Mouse (Mus musculus): ENCODE measurements around the gene Sox5.

The Sox5 gene

DNA sequence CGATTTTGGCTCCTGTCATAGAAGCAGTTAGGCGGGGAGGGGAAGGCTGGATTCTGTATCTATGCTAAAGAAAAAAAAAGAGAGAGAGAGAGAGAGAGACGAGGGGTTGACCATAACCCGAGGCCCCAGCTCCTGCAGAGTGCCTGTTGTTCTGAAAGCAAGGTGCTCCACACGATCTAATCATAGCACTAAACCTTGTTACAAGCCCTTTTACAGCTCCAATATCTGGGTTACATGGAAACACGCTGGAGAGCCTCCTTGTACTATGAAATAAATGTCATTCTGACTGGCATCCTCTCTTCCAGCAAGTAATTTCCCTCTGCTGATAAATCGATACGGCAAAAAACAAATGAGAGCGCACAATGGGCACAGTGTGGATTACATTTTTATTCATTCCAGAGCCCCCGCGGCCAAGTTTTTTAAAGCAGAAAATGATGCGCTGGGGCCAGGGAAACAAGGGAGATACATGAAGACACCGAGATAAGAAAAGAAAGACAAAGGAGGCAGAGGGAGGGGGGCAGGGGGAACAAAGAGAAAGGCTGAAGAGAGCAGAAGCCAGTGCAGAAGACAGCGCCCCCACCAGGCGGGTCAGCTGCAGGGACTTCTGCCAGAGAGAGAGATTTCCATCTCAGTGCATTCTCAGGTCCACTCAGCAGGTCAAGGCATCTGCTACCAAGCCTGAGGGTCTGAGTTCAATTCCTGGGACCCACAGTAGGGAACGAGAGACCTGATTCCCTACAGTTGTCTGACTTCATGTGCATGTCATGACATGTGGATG, 304.3 kb downstream of the Sox5 start:
- DNase-seq: peak in 1 of 2 experiments; percentile 29

DNA sequence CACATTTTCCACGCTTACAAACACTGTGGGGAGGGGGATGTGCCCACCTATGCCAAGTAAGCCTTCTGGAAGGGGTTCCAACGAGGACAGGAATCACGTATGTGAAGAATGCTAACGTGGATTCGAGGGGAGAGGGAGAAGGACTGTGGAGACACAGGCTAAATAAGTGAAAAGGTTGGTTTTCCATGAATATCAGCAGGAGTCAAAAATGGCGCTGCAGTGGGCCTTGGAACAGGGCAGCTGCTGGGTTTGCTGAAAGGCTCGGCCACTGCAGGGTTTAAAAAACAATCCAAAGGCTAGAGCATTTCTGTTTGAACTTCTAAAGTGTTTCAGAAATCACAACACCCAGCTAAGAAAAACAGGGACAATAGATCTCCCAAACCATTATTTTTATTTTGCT, 308.3 kb downstream of the Sox5 start:
- DNase-seq: no peak

DNA sequence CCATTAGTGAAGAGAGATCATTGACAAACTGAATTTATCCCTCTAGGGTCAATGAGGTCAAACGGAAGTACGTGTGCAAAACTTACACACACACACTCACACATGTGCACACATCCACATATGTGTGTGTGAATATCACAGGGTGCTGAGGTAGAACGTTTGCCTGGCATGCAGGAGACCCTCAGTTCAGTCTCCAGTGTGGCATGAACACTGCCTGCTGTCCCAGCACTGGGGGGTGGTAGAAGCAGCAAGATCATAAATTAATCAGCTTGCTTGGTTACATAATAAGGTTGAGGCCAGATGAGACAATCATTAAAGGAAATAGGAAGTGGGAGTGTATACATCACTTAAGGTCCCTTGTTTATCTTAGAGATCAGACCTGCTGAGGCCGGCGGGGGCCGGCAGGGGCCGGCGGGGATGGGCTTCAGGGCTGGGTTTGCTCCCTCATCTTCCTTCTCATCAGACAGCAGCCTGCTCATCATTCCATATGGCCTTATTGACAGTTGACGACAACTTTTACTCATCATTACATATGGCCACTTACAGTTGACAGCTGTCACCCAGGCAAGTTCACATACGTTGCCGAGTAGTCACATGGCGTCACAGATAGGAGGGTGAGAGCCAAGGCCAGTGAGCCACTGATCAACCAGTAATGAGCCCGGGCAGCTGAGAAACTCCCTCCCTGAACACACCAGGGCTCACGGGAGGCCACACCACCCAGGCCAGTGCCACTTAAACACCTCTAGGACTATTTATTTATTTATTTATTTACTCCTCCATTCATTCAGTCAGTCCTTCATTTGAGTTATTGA, 309.5 kb downstream of the Sox5 start:
- no peak for DNase-seq

DNA sequence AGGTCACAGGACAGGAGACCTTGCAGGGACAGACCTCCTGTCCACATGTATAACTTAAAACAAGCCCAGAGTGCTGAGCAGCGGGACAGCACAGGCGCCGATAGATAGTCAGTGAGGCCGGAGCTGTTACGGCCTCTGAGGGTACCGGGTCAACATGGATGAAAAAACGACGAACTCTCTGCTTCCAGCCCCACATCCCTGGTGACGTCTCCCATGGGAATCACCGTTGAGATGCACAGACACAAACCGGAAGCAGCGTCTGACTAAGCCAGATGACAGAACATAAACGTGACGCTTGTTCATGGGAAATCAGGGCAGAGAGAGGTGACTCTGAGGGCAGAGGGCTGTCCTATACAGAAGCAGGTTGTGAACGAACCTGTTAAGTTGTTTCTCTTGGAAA, 315.1 kb downstream of the Sox5 start:
- DNase-seq: no peak

DNA sequence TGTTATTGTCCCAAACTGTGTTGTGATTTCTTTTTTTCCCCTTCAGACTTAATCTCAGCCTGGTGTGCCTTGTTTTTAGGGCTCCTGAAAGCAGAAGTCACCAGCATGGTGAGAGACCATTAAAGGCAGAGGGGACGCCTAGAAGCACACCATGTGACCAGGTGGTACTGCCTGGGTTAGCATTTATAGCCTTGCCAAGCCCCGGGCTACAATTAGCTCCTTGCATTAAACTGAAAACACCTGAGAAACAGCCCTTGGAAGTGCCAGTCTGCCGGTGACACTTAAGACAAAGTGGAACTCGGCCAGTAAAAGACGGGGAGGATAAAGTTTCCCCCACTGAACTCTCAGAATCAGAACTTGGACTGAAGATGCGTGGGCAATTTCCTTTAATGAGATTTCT, 318.1 kb downstream of the Sox5 start:
- no peak for DNase-seq

DNA sequence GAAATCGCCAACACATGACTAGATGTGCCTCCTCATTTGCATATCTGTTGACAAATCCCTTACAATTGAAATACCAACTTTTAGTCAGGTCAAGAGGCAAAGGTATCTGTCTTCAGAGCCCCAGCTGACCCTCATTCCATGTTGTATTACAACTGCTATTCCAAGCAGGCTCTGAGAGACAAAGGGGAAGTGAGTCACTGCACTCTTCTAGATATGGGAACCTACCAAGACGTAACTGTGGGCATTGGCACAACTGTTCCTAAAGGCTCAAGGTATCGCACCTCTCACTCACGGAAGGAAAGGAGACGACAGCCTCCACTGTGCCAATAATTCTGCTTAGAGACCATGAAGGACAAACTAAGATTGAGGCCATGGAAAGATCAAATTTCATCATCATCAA, 318.5 kb downstream of the Sox5 start:
- DNase-seq: no peak

DNA sequence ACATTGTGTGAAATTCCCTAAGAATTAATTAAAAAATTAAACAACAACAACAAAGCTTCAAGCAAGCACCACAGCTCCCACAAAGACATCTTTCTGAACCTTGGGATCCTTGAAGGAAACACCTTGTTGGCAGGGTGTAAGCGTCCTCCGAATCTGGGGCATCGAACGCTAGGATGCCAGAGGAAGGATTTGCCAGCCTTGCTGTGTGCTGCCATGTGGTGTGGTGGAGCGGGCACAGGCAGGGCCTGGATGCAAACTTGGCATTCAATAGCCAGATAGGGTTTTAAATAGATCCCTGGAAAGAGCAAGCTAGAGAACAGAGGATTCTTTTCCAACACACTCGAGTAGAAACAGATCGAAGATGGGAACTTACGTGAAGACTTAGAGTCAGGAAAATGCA, 322.3 kb downstream of the Sox5 start:
- peak; percentile 78 to 83 for DNase-seq

DNA sequence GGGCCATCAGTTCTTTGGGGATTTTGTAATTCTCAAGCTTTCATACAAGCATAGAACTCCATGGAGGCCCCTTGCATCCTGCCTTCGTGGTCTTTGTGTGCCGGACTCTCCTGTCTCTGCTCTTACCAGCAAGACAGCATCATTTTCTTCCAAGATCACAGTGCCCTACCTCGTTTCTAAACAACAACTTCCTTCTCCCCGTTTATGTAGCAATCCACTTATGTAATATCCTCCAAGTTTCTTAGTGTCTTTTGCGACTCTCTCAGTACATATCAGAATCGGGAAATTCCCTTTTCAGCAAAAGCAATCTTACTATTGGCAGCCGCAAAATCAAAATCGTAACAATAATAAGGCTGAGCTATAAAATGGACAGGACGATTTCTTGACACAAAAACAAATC, 324.3 kb downstream of the Sox5 start:
- no peak for DNase-seq

DNA sequence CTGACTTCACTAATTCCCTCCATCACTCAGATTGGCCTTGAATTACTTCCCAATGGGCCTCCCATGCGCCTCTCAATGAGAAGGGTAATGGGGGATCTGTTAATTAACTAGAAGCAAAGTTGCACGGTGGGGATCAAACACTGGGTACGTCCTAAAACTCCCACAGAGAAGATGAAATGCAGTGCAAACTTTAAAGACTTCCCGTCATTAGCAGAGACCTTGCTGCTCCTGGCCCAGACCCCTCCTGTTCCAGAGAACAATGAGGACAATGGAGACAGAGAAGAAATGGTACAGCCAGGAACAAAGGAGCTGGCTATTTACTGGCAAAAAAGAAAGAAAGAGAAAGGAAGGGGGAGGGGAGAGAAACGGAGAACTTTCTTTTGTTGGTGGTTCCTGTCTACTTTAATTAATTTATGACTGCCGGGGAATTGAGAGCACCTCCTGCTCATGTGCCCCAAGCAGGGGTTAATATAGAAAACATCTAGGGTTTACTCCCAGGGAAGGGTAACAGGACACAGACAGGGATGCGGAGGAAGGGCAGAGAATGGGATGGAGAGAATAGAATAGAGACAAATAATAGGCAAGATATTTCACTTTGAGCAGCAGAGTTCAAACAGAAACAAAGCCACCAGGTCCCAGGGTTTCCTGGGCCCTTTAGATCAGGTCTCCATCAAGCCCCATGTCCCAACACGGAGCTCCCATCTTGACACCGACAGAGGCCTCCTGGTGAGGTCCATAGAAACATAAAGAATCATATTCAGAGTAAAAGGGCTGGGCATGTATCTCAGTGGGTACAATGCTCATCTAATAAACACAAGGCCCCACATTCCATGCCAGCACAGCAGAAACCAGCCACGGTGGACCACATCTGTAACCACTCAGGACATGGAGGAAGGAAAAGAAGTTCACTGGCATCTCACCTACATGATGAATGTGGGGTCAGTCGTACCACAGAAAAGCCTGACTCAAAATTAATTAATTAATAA, 327.2 kb downstream of the Sox5 start:
- DNase-seq: no peak

DNA sequence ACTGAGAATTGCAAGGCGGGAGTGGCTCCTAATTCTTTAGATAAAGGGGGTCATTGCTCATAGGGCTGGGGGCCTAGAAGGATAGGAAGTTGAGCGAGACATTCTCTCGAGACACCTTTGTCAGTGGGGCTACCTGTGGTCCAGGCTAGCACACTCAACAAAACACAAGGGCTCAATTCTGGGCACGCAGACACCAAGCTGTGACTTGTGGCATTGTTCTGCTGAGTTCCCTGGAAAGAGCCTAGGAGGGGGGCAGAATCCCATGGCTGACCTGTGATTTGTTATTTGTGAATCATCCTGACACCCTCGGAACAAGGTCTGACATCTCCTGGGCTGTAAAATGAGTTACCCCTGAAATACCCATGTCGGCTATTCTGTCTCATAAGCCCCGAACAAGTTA, 328.2 kb downstream of the Sox5 start:
- DNase-seq: no peak

DNA sequence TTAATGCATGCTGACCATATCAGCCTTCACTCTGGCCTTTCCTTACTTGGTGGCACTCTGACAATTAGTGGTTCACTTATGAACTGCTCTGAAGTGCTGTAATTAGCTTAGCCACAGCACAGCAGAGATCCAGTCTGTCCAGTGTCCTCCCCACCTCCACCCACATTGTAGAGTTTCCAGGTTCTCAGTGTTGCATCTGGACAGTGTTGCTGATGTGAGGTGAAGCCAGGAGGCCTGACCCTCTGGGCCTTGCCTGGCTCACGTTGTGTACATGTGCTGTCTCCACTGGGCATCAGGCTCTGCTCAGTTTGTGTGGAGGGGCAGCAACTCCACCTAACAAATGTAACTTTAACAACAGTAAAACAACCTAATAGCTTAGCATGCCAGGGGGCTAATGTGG, 328.6 kb downstream of the Sox5 start:
- no peak for DNase-seq

DNA sequence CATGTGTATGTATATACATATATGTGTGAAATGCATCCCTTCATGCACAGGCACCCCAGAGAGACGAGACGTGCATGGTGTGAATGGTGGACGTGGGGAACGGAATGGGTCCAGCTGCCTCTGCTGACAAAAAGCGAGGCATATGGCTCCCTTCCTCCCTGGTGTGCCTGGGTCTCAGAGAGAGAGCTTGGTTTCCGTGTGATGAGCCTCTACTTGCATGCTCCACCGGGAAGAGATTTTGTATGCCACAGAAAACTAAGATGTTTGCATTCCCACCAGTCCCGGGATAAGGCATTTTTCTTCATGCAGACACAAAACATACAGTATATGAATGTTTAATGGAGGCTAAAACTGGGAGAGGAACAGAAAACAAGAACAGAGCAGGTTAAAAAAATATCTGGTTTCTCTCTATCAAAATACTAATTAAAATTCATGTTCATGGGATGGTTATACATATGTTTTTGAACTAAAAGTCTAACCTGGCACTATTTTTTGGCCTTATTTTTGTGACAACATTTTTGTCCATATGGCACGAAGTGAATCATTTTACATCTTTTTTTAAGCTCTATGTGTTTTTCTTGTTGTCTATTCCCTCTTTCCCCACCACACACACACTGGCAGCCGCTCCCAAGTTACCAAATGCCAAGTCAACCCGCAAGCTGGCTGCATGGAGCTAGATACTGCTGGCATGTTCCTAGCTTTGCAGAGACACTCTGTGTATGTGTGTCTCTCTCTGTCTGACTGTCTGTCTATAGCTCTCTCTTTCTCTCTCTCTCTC, 329.4 kb downstream of the Sox5 start:
- peak; percentile 43 to 68 for DNase-seq

DNA sequence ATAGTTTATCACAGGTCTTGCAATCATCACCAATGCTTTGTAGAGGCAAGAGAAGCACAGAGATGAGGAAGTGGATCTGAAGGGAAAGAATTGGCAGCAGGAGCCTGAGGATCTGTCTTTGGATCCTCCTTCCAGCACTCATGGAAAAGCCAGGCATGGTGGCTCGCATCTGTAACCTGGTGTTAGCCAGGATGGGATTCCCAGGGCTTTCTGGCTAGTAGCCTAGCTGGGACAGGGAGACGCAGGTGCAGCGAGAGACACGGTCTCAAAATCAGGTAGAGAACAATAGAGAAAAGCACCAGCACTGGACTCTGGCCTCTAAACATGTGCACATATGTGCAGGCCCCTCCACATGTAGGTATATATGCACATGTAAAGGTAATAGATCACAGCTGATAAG, 330.1 kb downstream of the Sox5 start:
- DNase-seq: no peak

DNA sequence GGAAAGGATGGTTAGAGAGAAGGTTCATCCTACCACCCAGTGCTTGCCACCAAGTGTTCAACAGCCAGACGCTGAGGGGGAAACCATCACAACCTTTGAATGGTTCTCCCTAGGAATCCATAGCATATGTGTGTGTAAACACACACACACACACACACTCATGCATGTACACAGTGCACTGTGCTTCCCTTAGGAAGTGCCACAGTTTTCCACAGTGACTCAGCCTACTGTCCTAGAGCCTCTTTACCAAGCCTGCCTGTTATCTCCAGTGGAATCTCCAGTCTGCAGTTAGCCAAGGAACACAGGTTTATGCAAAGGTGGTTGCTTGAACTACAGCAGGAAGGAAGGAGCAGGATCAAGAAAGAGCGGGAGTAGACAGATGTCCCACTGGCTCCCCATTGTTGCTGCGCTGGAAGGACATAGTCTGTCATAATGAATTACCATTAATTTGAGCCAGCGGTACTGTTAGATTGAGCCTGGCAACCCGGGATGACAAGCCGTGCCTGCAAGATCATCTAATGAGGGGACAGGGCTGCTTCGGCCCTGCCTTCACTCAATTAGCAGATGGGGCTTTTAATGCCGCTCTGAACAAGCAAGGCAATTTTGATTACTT, 335.9 kb downstream of the Sox5 start:
- no peak for DNase-seq

DNA sequence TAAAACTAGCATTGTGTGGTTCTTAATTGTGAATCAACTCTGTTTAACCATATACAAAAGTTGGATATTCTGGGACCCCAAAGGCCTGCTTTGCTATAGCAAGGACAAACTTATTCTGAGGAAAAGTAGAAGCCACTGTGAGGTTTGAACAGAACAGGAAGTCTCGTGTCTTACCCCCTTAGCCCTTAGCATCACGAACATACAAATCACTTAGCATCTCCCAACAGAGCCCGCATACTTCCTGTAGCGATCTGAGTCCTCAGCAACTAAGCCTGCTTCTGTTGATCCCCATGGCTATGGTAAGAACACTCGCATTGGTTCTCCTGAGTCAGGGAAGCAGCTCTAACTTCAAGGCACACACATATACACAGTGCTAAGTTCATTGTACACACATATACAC, 337.4 kb downstream of the Sox5 start:
- no peak for DNase-seq

DNA sequence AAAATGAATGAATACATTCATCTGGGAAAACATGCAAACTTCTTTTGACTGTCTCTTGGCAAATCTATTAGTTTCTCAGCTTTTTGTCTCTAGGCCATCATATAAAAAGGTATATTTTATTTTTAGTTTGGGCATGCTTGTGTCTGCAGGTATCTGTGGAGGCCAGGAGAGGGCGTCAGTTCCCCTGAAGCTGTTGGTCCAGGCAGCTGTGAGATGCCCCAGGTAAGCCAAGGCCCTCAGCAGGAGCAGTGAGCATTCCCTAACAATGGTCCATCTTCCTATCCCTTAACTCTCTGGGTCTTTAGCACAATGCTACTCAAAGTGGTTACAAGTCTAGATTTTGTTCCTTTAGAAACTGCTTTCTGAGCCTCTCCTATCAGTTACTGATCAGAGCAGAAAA, 338.1 kb downstream of the Sox5 start:
- DNase-seq: no peak

DNA sequence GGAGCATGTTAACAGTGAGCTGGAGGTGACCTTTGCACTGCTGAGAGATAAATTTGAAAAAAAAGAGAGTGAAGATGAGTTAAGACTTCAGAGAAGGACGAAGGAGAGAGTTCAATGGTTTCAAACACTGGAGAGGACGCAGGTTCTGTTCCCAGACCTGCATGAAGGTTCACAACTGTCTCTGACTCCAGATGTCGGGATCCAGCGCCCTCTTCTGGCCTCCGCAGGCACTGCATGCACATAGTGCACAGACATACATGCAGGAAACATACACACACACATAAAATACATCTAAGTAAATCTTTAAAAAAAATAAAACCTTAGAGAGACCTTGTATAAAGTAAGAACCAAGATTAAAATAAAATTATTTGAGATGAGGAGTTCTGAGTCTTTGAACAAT, 352.5 kb downstream of the Sox5 start:
- no peak for DNase-seq

DNA sequence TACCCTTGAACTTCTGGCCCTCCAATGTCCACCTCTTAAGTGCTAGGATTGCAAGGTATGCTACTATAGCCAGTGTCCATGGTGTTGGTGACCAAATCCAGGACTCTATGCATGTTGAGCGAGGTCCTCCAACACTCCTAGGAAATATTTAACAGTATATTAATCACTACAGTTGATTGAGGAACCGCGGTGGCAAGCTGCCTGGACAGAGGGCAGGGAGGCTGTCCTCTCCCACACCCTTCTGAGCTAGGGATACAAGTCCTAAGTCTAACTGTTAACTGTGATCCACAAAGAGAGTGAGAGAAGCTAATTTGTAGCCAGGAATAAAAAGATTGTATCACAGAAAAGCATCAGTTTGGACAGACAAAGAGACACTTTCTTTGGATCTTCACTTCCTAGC, 373.7 kb downstream of the Sox5 start:
- no peak for DNase-seq

DNA sequence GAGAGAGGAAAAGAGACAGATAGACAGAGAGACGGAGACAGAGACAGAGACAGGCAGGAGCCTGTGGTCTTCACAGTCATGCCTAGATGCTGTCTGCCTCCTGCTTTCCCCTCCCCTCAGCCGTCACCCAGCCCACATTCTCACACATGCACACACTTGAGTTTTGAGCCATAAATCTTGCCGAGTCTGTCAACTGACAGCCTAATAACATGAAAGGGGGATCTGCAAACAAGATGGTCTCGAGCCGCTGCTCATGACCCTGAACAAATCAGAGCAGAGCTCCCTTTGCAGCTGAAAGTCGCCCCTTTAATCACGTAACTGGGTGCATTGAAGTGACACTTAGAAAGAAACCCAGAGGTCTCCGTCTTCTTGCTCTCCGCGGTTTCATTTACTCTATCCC, 383.7 kb downstream of the Sox5 start:
- DNase-seq: no peak

DNA sequence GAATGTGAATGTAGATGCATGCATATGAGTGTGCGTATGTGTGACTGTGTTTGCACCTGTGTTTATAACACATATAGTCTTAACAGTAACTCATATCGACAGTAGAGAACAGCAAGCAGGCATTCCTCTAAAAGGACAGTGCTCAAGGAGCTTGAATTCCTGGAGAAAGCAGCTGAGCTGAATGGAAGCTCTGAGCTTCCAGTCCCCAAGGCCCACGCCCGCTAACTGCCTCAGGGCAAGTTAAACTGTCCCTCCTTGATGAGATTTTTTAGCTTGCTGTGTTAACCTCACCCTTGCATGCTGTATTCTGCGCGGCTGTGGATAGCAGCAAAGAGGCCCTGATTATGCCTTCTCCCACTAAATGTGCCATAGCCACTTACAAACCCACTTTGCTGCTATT, 388.6 kb downstream of the Sox5 start:
- no peak for DNase-seq

DNA sequence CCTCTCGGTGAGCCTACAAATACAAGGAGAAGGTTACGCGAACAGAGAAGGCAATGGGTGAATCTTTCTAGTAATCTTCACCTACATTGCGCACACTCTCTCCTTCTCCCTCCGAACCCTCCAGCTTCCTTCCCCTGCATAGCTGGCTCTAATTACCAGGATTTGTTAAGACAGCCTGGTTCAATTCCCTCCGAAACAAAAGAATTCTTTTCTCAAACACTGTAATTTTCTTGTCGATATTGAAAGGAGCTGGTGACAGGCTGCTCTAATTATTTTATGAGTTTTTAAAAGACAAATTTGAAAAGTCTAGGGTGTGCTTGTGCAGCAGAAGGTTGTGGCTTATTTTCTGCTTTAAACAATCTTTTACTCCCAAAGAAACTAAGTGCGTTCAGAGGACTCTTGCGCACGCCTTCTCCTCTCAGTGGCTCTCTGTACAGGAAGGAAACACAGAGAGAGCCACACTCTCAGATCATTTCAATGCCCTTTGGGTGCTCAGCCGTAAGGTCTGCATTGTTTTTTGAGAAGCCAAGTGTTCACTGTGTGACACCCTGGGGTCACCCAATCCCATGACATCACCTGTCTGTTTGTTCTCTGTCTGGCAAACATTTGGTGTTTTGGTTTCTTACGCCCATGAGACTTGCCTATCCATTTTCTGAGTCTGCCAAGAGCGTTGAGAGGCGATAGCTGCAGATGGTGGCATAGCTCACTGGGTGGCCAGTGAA, 392.3 kb downstream of the Sox5 start:
- no peak for DNase-seq

Measured in cerebellum, postnatal 25 days (tissue).